Mouse (Mus musculus) T-helper 1 cell (primary cell): ENCODE measurements around the gene Slc39a1.
"Not testable (repeated sequence)": the region's sequence is repeated elsewhere in the genome, so short reads cannot be mapped to it uniquely, and the experiment has no call there.

Experiments used
- in situ Hi-C: fragments of 300-600 bp; cut with MboI, MseI; formaldehyde crosslinking; loops from one replicate; pipeline ENCODE4 v1.15.1; 2025; ENCODE audit warnings: high pct_unique_total_duplicates

The Slc39a1 gene

DNA sequence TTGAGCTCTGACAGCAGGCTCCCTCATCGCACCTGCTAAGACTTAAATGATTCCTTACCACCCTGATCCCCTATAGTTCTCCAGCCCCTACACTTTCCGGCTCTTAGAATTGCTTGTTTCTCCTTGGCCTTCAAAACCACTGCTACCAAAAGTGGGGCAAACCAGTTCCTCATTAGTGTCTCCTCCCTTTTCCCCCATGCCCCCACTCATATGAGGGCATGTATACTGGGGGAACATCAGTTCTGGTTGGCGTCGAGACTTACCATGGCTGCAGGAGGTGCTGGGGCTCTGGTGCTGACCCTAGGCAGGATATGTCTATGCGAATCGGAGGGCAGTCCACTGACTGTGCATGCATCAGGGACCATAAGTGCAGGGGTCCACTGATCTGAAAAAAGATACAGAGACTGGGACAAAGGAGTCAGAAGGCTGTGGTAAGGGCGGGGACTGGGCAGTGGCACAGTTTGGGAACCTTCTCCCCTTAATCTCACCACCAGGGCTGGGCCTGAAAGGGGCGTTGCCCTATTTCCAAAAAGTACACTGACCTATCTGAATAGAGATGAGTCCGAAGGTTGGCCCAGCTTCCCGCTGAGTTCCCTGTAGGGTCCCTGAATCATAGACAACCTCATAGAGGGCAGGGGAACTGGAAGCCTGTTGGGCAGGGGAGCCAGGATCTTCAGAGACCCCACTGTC is 6.2 kb upstream of the Slc39a1 start:
- in situ Hi-C loops, result no loop called here

DNA sequence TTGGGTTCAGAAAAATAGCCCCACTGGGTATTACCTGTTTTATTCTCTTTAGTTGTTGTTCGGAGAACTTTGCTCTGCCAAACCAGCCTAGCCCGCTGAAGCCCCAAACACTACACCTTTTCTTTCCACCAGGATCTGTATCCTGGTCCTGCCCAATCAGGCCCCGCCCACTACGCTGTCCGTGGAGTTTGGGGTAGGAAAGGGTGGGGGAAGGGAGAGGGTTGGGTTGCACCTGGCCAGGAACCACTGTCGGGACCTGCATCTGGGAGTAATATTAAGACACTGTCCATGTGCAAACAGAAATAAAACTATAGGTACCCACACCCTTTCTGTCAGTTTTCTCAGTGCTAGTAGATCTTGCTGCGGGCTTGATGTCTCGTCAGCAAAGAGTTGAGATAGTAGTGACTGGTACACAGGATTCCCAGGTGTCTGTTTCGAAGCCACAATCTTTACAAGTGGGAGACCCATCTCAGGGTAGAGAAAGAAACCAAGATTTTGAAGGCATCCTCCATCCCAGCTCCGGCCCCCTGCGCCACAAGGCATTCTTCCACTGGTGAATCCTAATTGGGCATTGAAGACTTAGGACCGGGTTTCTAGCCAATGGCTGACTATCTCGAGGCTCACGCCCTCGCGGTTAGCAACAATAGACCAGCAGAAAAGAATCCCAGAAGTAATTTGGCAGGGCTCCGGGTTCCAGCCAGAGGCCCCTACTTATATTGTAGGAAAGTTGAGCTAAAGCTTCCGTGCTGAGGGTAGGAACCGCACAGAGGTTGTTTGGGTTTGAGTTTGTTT is 4.8 kb upstream of the Slc39a1 start, which contains the start of gene Creb3l4:
Creb3l4 (minus strand) TSS at position 529 of the 792 bp plus-strand sequence.
- in situ Hi-C loops, result no loop called here

DNA sequence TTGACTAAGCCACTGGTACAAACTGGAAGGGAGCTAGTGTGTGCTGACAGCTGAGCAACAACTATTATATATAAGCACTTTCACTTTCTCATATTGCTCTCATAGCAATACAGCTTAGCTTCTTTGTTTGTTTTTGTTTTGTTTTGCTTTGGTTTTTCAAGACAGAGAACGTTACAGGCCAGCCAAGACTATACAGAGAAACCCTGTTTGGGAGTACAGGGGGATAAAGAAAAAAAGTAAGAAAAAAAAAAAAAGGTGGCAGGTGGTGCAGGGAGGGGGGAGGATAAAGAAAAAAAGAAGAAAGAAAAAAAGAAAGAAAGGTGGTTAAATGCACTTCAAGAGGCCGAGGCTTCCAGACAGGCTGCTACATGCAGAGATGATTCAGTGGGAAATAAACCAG is 2.6 kb upstream of the Slc39a1 start:
- in situ Hi-C loops, result no loop called here

DNA sequence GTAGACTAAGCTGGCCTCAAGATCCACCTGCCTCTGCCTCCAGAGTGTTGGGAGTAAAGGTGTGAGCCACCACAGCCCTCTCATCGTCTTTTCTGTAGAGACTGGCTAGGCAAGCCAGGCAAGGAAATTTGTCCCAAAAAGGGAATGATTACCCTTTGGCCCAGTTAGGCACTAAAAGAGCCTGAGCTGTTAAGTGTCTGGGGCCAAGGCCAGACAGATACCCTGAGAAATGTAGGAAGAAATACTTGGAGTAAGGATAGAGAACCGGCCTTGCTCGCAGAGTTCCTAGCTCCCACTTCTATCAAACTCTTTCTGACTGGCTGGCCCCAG is 377 bp upstream of the Slc39a1 start:
- in situ Hi-C loops, result no loop called here

DNA sequence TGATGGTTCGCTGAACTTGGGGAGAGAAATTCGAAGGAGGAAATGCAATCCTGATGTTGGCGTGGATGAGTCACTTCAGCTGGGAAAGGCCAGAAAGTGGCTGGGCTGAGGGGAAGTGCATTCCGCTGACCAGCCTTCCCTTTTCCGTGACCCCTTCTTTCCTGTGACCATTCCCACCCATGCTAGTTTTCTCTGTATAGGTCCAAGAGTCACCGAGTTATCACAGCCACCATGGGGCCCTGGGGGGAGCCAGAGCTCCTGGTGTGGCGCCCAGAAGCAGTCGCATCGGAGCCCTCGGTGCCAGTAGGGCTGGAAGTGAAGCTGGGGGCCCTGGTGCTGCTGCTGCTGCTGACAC is 751 bp downstream of the Slc39a1 start:
- in situ Hi-C loops, result no loop called here

DNA sequence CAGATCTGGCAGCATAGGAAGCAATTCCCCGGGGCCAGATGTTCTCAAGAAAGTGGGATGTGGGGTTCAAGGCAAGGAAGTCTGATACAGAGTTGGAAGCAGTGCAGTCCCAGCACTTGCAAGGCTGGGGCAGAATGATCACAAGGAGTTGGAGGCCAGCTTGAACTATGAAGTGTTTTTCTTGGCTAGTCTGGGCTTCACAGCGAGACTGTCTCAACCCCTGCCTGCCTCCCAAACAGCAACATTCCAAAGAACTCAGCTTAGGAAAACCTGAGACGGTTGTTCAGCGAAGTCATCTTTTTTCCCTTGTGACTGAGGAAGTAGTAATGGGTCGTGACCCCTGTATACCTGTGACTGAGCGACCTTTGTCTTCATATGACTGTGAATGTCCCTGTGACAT is 2.8 kb downstream of the Slc39a1 start:
- in situ Hi-C loops, result no loop called here

DNA sequence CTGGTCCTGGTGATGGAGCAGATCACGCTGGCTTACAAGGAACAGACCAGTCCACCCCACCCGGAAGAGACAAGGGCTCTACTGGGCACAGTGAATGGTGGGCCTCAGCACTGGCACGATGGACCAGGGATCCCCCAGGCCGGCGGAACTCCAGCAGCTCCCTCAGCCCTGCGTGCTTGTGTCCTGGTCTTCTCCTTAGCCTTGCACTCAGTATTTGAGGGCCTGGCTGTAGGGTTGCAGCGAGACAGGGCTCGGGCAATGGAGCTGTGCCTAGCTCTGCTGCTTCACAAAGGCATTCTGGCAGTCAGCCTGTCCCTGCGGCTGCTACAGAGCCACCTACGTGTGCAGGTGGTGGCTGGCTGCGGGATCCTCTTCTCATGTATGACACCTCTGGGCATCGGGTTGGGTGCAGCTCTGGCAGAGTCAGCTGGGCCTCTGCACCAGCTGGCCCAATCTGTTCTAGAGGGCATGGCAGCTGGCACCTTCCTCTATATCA is 3.8 kb downstream of the Slc39a1 start:
- in situ Hi-C loops, result not testable (repeated sequence)

DNA sequence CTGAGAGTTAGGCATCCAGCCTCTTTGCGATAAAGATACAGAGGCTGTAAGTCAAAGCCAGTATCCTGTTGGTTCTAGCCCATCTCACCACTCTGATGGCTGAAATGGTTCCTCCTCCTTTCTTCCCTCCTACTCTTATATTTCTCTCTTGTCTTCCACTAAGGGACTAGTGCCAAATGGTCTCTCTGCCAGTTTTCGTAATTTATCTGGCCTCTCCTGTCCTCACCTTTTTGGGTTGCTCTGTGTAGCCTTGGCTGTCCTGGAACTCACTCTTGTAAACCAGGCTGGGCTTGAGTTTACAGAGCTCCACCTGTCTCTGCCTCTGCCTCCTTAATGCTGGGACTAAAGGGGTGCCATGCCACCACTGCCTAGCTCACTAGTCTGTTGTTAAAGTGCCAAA is 4.7 kb downstream of the Slc39a1 start:
- in situ Hi-C loops, result not testable (repeated sequence)

DNA sequence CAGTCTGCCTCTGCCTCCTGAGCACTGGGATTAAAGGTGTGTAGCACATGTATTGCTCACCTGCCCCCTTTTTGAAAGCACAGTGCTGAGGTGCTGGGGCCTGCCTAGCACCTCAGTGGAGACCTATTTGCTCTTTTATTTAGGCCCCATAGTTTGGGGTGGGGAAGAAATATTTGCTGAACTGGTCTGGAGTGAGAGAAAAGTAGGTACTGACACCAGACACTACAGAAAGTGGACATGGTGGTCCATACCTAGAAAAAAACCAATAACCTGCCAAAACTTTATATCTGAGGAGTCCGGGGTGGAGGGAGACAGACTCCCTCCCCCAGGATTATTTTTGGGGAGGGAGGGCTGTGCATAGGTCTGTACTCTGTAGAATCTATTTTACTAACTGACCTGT is 5.2 kb downstream of the Slc39a1 start:
- in situ Hi-C loops, result not testable (repeated sequence)

DNA sequence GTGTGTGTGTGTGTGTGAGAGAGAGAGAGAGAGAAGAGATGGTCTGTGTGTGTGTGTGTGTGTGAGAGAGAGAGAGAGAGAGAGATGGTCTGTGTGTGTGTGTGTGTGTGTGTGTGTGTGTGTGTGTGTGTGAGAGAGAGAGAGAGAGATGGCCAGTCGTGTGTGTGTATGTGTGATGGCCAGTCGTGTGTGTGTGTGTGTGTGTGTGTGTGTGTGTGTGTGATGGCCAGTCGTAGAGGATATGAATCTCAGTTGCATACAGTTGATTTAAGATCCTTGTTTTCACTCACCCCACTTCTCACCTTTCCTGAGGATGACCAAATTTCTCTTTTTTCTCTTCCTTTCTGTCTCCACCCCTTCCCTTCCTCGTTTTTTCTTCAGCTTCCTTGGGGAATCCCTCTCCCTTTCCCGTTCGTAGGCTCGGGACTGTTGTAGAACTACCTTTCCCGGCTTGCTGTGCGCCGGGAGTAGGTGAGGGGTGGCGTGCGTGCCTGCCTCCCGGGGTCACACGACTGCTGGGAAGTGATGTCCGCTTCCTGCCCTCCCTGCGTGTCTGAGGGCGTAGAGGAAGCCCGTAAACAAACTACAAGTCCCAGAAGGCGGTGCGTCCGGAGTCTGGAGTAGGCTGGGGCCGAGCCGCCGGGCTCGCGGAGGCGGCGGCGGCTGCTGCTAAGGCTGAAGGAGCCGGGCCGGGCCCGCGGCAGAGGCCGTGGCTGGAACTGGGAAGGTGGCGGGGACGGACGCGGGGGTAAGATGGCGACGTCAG is 5.9 kb downstream of the Slc39a1 start, which contains the start of gene Crtc2:
Crtc2 (plus strand) TSS at position 511 of the 766 bp plus-strand sequence.
- in situ Hi-C loops, result no loop called here

DNA sequence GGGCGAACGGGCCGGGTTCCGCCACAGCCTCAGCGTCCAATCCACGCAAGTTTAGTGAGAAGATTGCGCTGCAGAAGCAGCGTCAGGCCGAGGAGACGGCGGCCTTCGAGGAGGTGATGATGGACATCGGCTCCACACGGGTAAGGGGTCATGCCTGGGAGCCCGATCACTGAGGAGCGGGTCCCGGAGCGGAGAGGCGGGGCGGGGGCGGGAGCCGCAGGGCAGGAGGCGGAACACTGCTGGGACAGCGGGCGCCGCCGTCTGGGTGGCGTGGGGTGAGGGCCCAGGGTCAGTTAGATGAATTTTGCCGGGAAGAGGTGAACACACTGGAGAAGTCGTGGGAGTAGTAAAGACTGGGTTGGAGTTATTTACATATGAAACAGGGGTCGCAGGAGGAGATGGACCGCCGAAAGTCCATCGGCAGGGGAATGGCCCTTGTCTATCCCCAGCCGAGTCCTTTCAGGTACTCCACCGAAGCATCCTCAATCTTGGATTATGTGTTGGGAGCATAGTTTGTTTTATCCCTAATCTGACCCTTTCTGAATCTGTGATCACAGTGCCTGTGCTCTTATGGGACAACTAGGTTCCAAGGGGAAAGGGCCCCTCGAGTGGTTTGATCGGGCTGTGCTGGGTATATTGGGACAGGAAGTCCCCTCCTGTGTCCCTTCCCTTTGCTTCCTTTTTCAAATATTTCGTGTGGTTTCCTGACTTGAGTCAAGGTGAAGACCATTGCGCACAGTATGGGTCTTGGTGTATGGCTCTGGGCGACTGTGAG is 6.6 kb downstream of the Slc39a1 start:
- in situ Hi-C loops, result no loop called here

DNA sequence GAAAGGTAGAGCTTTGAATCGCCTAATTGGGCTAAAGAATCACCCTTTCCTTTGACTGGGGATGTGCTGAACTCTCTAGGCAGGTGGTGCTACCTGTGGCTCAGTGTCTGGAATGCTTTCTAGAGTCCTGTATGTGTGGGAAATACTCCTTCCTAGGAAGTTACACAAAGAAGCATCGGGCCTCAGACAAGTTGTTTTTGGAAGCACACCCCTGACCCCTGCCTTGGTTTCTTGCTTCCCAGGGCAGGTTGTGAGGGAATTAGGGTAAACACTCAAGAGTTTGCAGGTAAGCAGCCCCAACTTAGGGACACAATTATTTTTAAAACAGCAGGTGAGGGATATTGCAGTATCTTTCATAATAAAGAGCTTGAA is 7.2 kb downstream of the Slc39a1 start:
- in situ Hi-C loops, result no loop called here

DNA sequence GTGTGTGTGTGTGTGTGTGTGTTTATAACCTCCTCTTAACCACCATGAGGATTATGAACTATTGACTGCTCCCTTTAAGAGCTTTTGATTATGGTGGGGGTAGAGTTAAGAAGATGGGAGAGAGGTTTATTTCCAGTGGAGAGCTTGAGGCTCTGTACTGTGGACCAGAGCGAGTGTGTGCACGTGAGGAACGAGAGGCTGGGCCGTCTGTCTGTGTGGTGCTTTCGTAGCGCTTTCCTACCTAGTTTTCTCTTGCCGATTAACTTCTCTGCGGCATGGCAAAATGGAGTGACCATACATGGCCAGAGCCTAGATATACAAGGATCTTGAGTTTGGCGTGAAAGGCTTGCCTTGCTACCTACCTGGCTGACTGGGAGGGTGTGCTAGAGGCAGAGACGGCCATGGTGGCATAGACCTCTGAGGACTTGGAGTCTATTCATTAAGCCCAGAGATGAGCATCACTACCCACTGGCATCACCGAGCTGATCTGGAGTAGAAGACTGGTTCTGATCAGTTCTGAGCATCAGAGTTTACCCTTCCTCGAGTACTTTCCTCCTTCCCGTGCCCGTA is 7.9 kb downstream of the Slc39a1 start:
- in situ Hi-C loops, result no loop called here

DNA sequence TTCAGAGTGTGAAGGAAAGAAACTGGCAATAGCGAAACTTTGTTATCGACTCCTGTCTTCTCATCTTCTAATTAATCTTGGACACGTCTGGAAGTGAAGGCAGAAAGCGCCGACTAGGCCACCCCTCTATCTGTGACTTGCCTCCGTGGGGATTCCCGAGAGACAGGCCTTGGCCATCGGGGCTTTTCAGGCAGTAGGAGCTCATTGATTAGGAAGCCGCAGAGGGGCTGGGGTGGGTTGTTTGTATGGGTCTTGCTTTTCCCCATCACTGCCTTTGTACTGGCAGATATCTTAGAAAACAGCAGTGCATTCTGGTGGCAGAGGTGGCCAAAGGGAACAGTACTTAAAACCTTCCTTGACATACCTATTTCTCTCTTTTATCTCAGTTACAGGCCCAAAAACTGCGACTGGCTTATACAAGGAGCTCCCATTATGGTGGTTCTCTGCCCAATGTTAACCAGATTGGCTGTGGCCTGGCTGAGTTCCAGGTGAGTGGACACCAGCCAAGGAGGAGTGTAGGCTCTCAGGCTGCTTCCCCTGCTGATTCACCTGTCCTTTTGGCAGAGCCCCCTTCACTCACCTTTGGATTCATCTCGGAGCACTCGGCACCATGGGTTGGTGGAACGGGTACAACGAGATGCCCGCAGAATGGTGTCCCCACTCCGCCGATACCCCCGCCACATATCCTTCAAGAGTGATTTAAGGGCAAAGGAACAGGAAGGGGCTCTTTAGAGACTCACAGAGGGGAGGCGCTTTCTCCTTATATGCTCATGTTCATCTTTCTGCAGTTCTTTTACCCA is 9.0 kb downstream of the Slc39a1 start:
- in situ Hi-C loops, result no loop called here

DNA sequence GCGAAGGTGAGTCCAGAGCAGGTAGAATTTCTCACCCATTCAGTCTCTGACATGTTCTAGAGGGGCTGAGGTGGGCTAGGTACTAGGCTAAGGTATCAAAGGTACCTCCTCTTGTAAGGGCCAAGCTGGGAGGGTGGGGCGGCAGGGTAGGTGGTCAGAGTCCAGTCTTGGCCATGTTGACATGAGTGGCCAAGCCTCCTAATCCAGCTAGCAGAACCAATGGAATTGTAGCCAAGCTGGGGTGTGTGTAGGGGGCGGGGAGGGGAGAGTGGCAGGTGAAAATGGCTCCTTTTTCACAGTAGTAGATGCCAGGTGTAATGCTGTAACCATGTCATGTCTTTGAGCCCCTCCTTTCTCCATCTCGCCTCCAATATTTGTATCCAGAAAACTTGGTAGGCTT is 10.5 kb downstream of the Slc39a1 start:
- in situ Hi-C loops, result no loop called here

DNA sequence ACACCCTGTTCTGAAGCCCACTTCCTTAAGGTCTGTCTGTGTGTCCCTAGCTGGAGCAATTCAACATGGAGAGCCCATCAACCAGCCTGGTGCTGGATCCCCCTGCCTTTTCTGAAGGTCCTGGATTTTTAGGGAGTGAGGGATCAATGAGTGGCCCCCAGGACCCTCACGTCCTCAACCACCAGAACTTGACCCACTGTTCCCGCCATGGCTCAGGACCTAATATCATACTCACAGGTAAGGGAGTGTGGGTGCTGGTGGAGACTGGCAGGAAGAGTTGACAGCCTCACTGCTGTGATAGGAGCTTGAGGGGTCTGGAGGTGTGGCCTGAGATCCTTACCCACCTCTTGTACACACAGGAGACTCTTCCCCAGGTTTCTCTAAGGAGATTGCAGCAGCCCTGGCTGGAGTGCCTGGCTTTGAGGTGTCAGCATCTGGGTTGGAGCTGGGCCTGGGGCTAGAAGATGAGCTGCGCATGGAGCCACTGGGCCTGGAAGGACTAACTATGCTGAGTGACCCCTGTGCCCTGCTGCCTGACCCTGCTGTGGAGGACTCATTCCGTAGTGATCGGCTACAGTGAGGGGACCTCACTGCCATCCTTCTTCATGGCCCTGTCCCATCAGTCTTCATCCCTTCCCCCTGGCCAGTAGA is 15.3 kb downstream of the Slc39a1 start:
- in situ Hi-C loops, result no loop called here

DNA sequence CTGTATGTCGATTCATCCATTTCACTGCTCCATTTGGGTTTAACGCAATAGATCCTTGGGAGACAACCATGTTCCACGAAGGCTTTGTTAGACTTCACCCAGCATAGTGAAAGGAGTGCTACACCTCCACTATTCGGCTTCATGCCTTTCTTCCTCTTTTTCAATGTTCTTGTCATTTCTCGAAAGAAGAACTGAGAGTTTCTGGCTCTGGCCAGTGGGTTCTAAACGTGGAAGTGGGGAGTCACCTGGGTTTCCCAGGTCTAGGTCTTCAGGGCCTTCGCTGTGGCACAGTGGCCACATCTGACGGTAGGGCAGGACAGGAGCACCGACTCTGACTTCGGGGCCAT is 16.7 kb downstream of the Slc39a1 start:
- in situ Hi-C loops, result no loop called here

DNA sequence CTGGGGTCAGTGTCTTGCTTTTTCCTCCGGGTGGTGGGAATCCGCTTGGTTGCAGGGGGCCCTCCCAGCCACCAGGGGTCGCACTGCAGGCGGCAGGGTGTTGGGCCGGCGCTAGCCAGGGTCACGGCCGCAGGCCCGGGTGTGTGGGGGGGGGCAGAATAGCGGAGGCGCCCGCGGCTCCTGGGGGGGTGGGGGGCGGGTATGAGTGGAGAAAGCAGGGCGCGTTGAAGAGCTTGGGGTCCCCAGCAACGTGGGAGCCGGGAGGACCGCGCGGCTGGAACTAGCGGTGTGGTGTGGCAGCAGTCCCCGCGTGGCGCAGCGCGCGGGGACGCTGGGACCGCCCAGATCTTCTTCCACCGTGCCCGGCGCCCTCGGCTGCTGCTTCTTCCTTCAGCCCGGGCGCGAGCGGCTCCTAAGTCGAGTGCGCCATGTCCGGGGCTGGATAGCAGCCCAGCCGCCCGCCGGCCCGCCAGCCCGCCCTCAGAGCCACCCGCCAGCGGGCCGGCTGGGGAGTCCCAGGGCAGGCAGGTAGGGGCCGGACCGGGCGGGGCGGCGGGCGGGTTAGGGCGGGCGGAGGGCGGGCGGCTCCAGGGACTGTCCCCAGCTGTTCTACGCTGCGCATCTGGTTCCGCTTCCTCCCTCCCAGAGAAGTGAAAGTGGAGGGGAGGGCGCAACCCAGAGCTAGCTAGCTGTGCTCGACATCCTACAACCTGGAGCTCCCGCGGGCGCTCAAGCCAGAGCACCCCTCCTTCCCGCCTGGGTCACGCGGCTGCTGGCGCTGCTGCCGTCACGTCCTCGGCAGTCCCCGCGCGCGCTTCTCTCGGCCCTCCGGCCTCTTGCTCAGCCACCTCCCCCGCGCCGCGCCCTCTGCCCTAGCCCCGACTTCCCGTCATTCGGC is 17.3 kb downstream of the Slc39a1 start, which contains the start of gene Dennd4b:
Dennd4b (plus strand) TSS at position 152 of the 898 bp plus-strand sequence.
- in situ Hi-C loops, result no loop called here
